Mouse (Mus musculus): ENCODE results near the gene Homer2. TPM values are rescaled to one million over a fixed set of nuclear protein-coding genes. Genes with fewer than 3 reads are reported as not detected.

The Homer2 gene
- polyA plus RNA-seq, 1 experiment from 2014 or later: 16.0 TPM

DNA sequence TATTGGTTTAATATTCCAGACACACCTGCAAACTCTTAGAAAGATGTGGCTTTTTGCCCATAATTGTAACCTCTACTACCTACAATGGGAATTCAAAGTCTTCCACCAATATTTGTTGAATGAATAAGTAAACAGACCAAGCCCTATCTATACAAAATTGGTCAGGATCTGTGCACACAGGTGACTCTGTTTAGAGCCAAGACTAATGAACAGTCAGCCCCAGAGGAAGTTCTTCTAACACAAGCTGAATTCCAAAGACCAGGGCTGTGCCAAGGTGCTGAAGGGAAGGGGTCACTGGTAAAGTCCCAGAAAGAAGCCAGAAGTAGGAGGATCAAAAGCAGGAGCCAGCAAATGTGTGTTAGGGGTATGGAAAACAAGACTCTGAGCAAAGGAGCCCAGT lies 838 bp upstream of the Homer2 start:
- no peak for ATAC-seq (replicated peaks; ENCODE audit: low FRiP score)
- H3K27me3 ChIP-seq (replicated peaks; ENCODE audit: control insufficient read depth, insufficient read depth, low read length): peaks cover 40% of the 10 kb centered on the region
- H3K4me3 ChIP-seq (ENCODE audit: low read depth, low read length): no peak overlapping the region
- no peaks in the 10 kb centered on the region; the same call in 1 of the 2 replicates for H3K9me3 ChIP-seq (ENCODE audit: control insufficient read depth, low read length)
- H3K4me2 ChIP-seq: no peak overlapping the region
- DNase-seq (ENCODE audit: low spot score): no peak
- H3K9ac ChIP-seq (ENCODE audit: low read depth, low read length): no peak overlapping the region
- H3K36me3 ChIP-seq (ENCODE audit: control insufficient read depth, insufficient read depth, low read length): no peaks in the 10 kb centered on the region
- H3K4me1 ChIP-seq (replicated peaks; ENCODE audit: control insufficient read depth, insufficient read depth, low read length): peaks cover 11% of the 10 kb centered on the region
- no peak overlapping the region for H3K27ac ChIP-seq (ENCODE audit: low read depth, low read length)

DNA sequence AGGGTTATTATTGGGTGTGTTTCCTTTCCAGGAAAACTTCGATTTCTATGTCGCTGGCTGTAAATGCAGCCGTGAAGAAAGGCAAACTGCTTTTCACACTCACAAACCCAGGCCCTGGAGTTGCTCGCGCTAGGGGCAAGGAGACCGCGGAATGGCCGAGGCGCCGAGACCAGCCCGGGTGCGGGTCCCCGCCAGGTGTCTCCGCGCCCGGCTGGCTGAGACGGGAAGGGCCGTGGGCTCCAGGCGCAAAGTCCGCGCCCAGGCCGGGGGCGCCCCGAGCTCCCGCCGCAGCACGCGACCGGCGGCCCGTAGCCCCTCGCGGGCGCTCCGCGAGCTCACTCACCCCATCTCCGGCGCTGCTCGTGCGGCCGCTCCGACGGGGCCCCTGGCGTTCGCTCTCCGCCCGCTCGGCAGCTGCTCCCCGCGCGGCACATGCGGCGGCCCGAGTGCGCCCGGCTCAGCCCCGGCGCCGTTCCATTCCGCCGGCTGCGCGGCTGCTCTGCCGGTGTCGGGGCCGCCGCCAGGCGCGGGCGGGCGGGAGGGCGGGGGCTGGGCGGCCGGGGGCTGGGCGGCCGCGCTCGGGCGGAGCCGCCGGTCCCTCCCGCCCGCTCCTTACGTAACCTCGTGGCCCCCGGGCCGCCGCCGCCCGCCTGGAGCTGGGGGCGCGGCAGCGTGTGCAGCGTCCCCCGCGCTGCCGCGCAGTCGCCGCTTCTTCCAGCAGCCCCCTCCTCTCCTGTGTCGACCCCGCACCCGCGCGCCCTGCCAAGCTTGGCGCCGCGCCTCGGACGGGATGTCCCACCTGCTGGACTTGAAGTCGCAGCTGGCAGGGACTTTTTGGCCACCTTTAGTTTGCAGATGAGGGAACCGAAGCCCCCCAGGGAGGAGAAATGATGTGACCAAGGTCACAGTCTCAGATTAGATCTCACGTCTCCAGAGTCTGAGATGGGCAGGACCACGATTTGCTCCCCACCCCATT lies 623 bp downstream of the Homer2 start:
- peak; percentile 75 for ATAC-seq (replicated peaks; ENCODE audit: low FRiP score)
- Histone ChIP-seq H3K9me3 (ENCODE audit: control insufficient read depth, low read length) (no peaks in the 10 kb centered on the region; the same call in 1 of the 2 replicates), H3K4me3 (ENCODE audit: low read depth, low read length) (peak overlapping the region; percentile 69), H3K27me3 (replicated peaks; ENCODE audit: control insufficient read depth, insufficient read depth, low read length) (peaks cover 40% of the 10 kb centered on the region), H3K4me2 (peak overlapping the region; percentile 97), H3K36me3 (ENCODE audit: control insufficient read depth, insufficient read depth, low read length) (no peaks in the 10 kb centered on the region), H3K9ac (ENCODE audit: low read depth, low read length) (peak overlapping the region; percentile 67), H3K4me1 (replicated peaks; ENCODE audit: control insufficient read depth, insufficient read depth, low read length) (peaks cover 11% of the 10 kb centered on the region), H3K27ac (ENCODE audit: low read depth, low read length) (no peak overlapping the region)
- peak; percentile 59 for DNase-seq (ENCODE audit: low spot score)
- WGBS: under 1% methylated on average over 98 of the region's 114 CpGs

DNA sequence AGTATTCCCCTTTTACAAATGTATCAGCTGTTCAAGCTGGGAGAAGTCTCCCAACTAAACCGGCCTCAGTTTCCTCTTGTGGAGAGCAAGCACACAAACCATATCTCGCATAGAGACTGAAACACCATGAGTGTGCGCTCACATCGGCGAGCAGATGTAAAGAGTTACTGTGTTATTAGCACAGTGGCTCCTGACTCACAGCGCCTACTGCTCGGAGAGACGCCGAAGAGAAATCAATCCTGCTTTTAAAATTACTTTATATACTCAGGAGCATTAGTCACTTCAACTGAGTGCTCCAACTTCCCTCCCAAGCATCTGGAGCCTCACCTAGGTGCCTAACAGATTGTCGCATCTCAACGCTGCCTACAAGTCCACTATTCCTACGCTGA lies 1.3 kb downstream of the Homer2 start:
- Histone ChIP-seq H3K9me3 (ENCODE audit: control insufficient read depth, low read length) (no peaks in the 10 kb centered on the region; the same call in 1 of the 2 replicates), H3K36me3 (ENCODE audit: control insufficient read depth, insufficient read depth, low read length) (no peaks in the 10 kb centered on the region), H3K27me3 (replicated peaks; ENCODE audit: control insufficient read depth, insufficient read depth, low read length) (peaks cover 40% of the 10 kb centered on the region), H3K4me3 (ENCODE audit: low read depth, low read length) (peak overlapping the region; percentile 69), H3K4me1 (replicated peaks; ENCODE audit: control insufficient read depth, insufficient read depth, low read length) (peaks cover 11% of the 10 kb centered on the region), H3K9ac (ENCODE audit: low read depth, low read length) (peak overlapping the region; percentile 67), H3K27ac (ENCODE audit: low read depth, low read length) (no peak overlapping the region), H3K4me2 (peak overlapping the region; percentile 97)
- peak; percentile 43 for DNase-seq (ENCODE audit: low spot score)
- 37% methylated on average over 12 of the region's 12 CpGs for WGBS
- ATAC-seq (replicated peaks; ENCODE audit: low FRiP score): no peak

- no peak for ATAC-seq (replicated peaks; ENCODE audit: low FRiP score)
Observed at GRCm38 (mm10) chr7:81698357-81698756, 9.0 kb downstream of the Homer2 start.

DNA sequence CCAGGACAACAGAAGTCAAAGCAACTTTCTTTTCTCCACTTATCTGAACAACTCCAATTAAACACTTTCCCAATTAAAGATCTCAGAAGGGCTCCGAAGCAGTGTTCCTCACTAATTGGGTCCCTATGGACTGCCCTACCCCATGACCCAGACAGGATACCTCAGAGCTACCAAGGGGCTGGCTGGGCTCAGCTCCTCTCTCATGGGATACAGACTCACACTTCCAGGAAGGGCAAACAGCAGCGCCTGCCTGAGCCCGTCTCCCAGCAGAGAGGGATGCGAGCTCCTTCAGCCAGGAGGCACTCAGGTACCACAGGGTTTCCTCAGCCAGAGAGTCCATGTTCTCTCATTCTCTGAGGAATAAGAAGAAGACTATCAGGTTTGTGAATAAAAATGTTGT lies 9.4 kb downstream of the Homer2 start:
- Histone ChIP-seq H3K4me1 (replicated peaks; ENCODE audit: control insufficient read depth, insufficient read depth, low read length) (no peaks in the 10 kb centered on the region), H3K36me3 (ENCODE audit: control insufficient read depth, insufficient read depth, low read length) (no peaks in the 10 kb centered on the region), H3K4me3 (ENCODE audit: low read depth, low read length) (no peak overlapping the region), H3K27ac (ENCODE audit: low read depth, low read length) (no peak overlapping the region), H3K9me3 (ENCODE audit: control insufficient read depth, low read length) (no peaks in the 10 kb centered on the region), H3K4me2 (no peak overlapping the region), H3K9ac (ENCODE audit: low read depth, low read length) (no peak overlapping the region), H3K27me3 (replicated peaks; ENCODE audit: control insufficient read depth, insufficient read depth, low read length) (peaks cover 3% of the 10 kb centered on the region; the same call in 1 of the 2 replicates)
- DNase-seq (ENCODE audit: low spot score) (no peak), ATAC-seq (replicated peaks; ENCODE audit: low FRiP score) (no peak)
- 77% methylated on average over 4 of the region's 4 CpGs for WGBS

More at GRCm38 (mm10) chr7:81698357-81698756, 9.0 kb downstream of the Homer2 start:
- 89% methylated on average over 13 of the region's 13 CpGs for WGBS
- H3K27me3 ChIP-seq (replicated peaks; ENCODE audit: control insufficient read depth, insufficient read depth, low read length): peaks cover 3% of the 10 kb centered on the region; the same call in 1 of the 2 replicates
- no peaks in the 10 kb centered on the region for H3K9me3 ChIP-seq (ENCODE audit: control insufficient read depth, low read length)
- H3K4me2 ChIP-seq: no peak overlapping the region
- H3K4me3 ChIP-seq (ENCODE audit: low read depth, low read length): no peak overlapping the region
- no peaks in the 10 kb centered on the region for H3K36me3 ChIP-seq (ENCODE audit: control insufficient read depth, insufficient read depth, low read length)
- no peak overlapping the region for H3K27ac ChIP-seq (ENCODE audit: low read depth, low read length)
- DNase-seq (ENCODE audit: low spot score): no peak
- no peak overlapping the region for H3K9ac ChIP-seq (ENCODE audit: low read depth, low read length)
- H3K4me1 ChIP-seq (replicated peaks; ENCODE audit: control insufficient read depth, insufficient read depth, low read length): no peaks in the 10 kb centered on the region

DNA sequence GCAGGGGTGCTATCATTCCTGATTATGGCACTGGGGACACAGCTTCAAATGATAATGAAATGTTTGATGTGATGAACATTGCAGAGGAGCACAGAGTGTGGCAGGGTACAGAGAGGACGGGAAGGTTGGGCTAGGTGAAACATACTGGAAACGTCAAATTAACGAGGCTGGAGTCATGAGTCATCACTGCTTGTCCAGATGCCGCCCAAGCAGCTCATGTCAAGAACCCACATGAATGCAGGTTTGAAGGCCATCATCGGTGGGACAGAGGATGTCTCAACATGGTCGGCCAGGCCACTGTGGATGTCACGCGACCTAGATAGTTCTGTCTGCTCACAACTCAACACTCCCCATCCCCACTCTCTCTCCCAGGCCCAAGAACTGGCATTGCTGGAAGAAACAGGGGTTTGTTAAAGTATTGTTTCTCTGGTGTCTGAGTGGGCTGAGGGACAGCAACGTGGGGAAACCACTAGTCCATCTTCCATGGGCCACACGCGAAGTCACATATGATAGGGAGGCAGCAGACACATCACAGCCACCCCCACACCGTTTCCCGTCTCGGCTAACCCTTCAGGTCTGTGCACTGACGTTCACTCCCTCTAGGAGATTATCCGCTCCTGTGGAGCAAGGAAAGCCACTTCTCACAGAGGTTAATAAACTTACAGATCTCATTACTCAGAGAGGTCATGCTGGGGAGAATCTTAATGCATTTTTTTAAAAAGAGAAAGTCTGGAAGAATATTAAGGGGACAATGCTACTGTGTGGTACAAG lies 11.4 kb downstream of the Homer2 start:
- 73% methylated on average over 16 of the region's 16 CpGs for WGBS
- ATAC-seq (replicated peaks; ENCODE audit: low FRiP score): no peak

GRCm38 (mm10) chr7:81691067-81691466 lies 16.3 kb downstream of the Homer2 start:
- no peak overlapping the region for H3K9ac ChIP-seq (ENCODE audit: low read depth, low read length)
- H3K27me3 ChIP-seq (replicated peaks; ENCODE audit: control insufficient read depth, insufficient read depth, low read length): peaks cover 3% of the 10 kb centered on the region; the same call in 1 of the 2 replicates
- ATAC-seq (replicated peaks; ENCODE audit: low FRiP score): peak; percentile 82
- no peaks in the 10 kb centered on the region for H3K36me3 ChIP-seq (ENCODE audit: control insufficient read depth, insufficient read depth, low read length)
- H3K4me3 ChIP-seq (ENCODE audit: low read depth, low read length): no peak overlapping the region
- no peak overlapping the region for H3K27ac ChIP-seq (ENCODE audit: low read depth, low read length)
- DNase-seq (ENCODE audit: low spot score): no peak
- H3K9me3 ChIP-seq (ENCODE audit: control insufficient read depth, low read length): no peaks in the 10 kb centered on the region
- WGBS: 53% methylated on average over 5 of the region's 5 CpGs
- H3K4me1 ChIP-seq (replicated peaks; ENCODE audit: control insufficient read depth, insufficient read depth, low read length): peaks cover 8% of the 10 kb centered on the region
- H3K4me2 ChIP-seq: peak overlapping the region; percentile 37; the same call in 1 of the 2 replicates

More for the DNA sequence above, 11.4 kb downstream of the Homer2 start:
- H3K36me3 ChIP-seq (ENCODE audit: control insufficient read depth, insufficient read depth, low read length): no peaks in the 10 kb centered on the region
- no peak overlapping the region for H3K4me2 ChIP-seq
- no peak for DNase-seq (ENCODE audit: low spot score)
- peaks cover 2% of the 10 kb centered on the region for H3K4me1 ChIP-seq (replicated peaks; ENCODE audit: control insufficient read depth, insufficient read depth, low read length)
- no peak overlapping the region for H3K4me3 ChIP-seq (ENCODE audit: low read depth, low read length)
- H3K9ac ChIP-seq (ENCODE audit: low read depth, low read length): no peak overlapping the region
- H3K9me3 ChIP-seq (ENCODE audit: control insufficient read depth, low read length): no peaks in the 10 kb centered on the region
- no peak overlapping the region for H3K27ac ChIP-seq (ENCODE audit: low read depth, low read length)
- H3K27me3 ChIP-seq (replicated peaks; ENCODE audit: control insufficient read depth, insufficient read depth, low read length): peaks cover 3% of the 10 kb centered on the region; the same call in 1 of the 2 replicates

- no peaks in the 10 kb centered on the region; the same call in 1 of the 2 replicates for H3K27me3 ChIP-seq (replicated peaks; ENCODE audit: control insufficient read depth, insufficient read depth, low read length)
- peaks cover 8% of the 10 kb centered on the region for H3K4me1 ChIP-seq (replicated peaks; ENCODE audit: control insufficient read depth, insufficient read depth, low read length)
- no peaks in the 10 kb centered on the region for H3K9me3 ChIP-seq (ENCODE audit: control insufficient read depth, low read length)
- no peak overlapping the region for H3K27ac ChIP-seq (ENCODE audit: low read depth, low read length)
- H3K36me3 ChIP-seq (ENCODE audit: control insufficient read depth, insufficient read depth, low read length): no peaks in the 10 kb centered on the region
- DNase-seq (ENCODE audit: low spot score) (no peak), ATAC-seq (replicated peaks; ENCODE audit: low FRiP score) (no peak)
- WGBS: 76% methylated on average over 8 of the region's 8 CpGs
- H3K4me2 ChIP-seq: no peak overlapping the region
- H3K9ac ChIP-seq (ENCODE audit: low read depth, low read length): no peak overlapping the region
- H3K4me3 ChIP-seq (ENCODE audit: low read depth, low read length): no peak overlapping the region
Observed at GRCm38 (mm10) chr7:81689116-81689681, 18.1 kb downstream of the Homer2 start.

All from liver, embryonic 11.5 days (tissue).